Mouse (Mus musculus) G1E (cell line): ENCODE measurements around the gene Gm5767. TPM values are rescaled to one million over a fixed set of nuclear protein-coding genes. Genes with fewer than 3 reads are reported as not detected.

ENCODE experiments used
- ATAC-seq: 2 replicates; pipeline ENCODE4 v1.8.0; 2016; ENCODE audit warnings: mild to moderate bottlenecking; ENCODE audit not compliant: insufficient number of reproducible peaks, poor library complexity, low FRiP score, severe bottlenecking; ENCODE audit errors: extremely low read depth
- DNase-seq: peaks from one replicate; pipeline ENCODE4 v3.0.0; 2012; ENCODE audit warnings: low spot score
- H3K27me3 ChIP-seq: 2 replicates; pipeline ENCODE4 v1.6.1; 2012; ENCODE audit warnings: mild to moderate bottlenecking, low read length, inconsistent platforms; ENCODE audit not compliant: insufficient read depth
- H3K36me3 ChIP-seq: replicated peaks from 2 replicates; pipeline ENCODE3; 2012; ENCODE audit warnings: mild to moderate bottlenecking, inconsistent platforms
- H3K4me1 ChIP-seq: 2 replicates; pipeline ENCODE4 v1.6.1; 2012; ENCODE audit warnings: low read depth, low read length, inconsistent platforms, mixed read lengths; ENCODE audit not compliant: insufficient read depth
- H3K4me3 ChIP-seq: 2 replicates; pipeline ENCODE4 v1.5.1; 2012; ENCODE audit warnings: low read depth, mild to moderate bottlenecking, inconsistent platforms, low read length, moderate library complexity, mixed read lengths
- H3K9me3 ChIP-seq: replicated peaks from 2 replicates; pipeline ENCODE4 v1.6.1; 2012; ENCODE audit warnings: inconsistent platforms
- CTCF ChIP-seq: IDR thresholded peaks from 2 replicates; pipeline ENCODE4 v1.5.1; 2012; ENCODE audit warnings: low read depth, low read length, inconsistent platforms, mixed read lengths
- GATA1 ChIP-seq: IDR thresholded peaks from 2 replicates; pipeline ENCODE4 v1.6.1; 2012; ENCODE audit warnings: borderline replicate concordance, low read length, inconsistent platforms, mixed read lengths
- GATA2 ChIP-seq: IDR thresholded peaks from 2 replicates; pipeline ENCODE4 v1.6.1; 2012; ENCODE audit warnings: low read depth, low read length, inconsistent platforms, borderline replicate concordance
- POLR2AphosphoS5 ChIP-seq: IDR thresholded peaks from 2 replicates; pipeline ENCODE4 v1.6.1; 2012; ENCODE audit warnings: low read depth, low read length, inconsistent platforms; ENCODE audit not compliant: insufficient replicate concordance
- TAL1 ChIP-seq: conservative IDR thresholded peaks from 2 replicates; pipeline ENCODE4 v1.6.1; 2012; ENCODE audit warnings: low read depth, low read length, inconsistent platforms, mixed read lengths
- polyA plus RNA-seq: library from polyadenylated mRNA; stranded (reverse); fragments of >175 nt; gene quantifications from 2 replicates; pipeline ENCODE4 v1.2.3, GENCODE M21; 2012
- total RNA-seq, 2 experiments: library from RNA; stranded (forward) in 1 of 2; stranded (reverse) in 1 of 2; fragments of 200-1000 nt in 1 of 2; fragments of >200 nt in 1 of 2; fragmentation: Nextera tagmentation in 1 of 2; gene quantifications; 2 replicates each; pipeline ENCODE4 v1.2.3; 2014 to 2017

The Gm5767 gene
- total and polyA plus RNA-seq, 3 experiments, result not detected

GRCm38 (mm10) chr16:8643855-8644254 is 36.7 kb upstream of the Gm5767 start:
- H3K9me3 ChIP-seq, result no peaks in the 10 kb centered on the region
- DNase-seq (peak; percentile 41), ATAC-seq (peak; percentile 73; the same call in 1 of the 2 replicates)
- peaks cover 97% of the 10 kb centered on the region for H3K36me3 ChIP-seq
- no peak overlapping the region for H3K4me3 ChIP-seq
- peaks cover 21% of the 10 kb centered on the region for H3K4me1 ChIP-seq
- TF ChIP-seq TAL1, result no peak
- TF ChIP-seq GATA1, result no peak
- no peak for TF ChIP-seq POLR2AphosphoS5
- TF ChIP-seq CTCF, result peak; percentile 91
- no peak for TF ChIP-seq GATA2
- no peaks in the 10 kb centered on the region for H3K27me3 ChIP-seq

DNA sequence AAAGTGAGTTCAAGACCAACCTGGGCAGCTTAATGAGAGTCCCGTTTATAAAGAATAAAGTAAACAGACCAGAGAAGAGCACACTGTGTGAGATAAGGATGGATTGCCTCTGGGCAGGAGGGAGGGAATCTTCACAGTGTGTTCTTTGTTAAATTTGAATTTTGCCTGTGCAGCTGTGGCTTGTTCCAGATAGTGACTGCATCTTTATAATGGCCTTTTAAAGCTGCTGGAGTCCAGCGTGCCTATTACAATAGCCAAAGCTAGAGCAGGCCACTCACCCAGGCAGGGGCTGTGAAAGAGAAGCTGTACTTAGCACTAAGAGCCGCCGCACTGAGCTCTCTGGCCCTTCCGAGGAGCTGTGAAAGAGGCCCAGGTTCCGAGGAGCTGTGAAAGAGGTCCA is 35.0 kb upstream of the Gm5767 start:
- H3K4me3 ChIP-seq, result no peak overlapping the region
- H3K4me1 ChIP-seq, result peaks cover 5% of the 10 kb centered on the region; the same call in 1 of the 2 replicates
- ATAC-seq, result no peak
- peaks cover 100% of the 10 kb centered on the region for H3K36me3 ChIP-seq
- no peaks in the 10 kb centered on the region for H3K27me3 ChIP-seq
- no peaks in the 10 kb centered on the region for H3K9me3 ChIP-seq
- TF ChIP-seq CTCF, result no peak
- TF ChIP-seq TAL1, result no peak
- TF ChIP-seq POLR2AphosphoS5, result no peak
- TF ChIP-seq GATA1, result no peak
- no peak for TF ChIP-seq GATA2
- DNase-seq, result no peak

DNA sequence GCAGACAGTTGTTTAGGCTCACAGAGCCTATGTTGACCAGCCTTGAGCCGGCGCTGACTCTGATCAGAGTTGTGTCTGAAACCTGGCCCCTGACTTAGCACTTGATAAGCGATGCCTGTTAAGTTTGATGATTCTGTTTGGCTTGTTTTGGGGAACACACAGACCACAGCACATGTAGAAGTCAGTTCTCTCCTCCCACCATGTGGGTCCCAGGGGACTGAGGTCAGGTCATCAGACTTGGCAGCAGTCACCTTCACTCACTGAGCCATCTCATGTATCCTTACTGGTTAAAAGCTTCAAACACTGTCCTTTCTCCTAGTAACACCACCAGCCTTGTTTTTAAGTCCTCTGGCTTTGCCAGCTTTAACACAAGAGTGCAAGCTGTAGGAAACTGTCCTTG is 30.6 kb upstream of the Gm5767 start:
- no peaks in the 10 kb centered on the region for H3K27me3 ChIP-seq
- TF ChIP-seq TAL1 (no peak), CTCF (no peak), GATA1 (no peak), POLR2AphosphoS5 (no peak), GATA2 (no peak)
- no peak overlapping the region for H3K4me3 ChIP-seq
- H3K9me3 ChIP-seq, result no peaks in the 10 kb centered on the region
- peaks cover 100% of the 10 kb centered on the region for H3K36me3 ChIP-seq
- peaks cover 7% of the 10 kb centered on the region for H3K4me1 ChIP-seq
- ATAC-seq (no peak), DNase-seq (no peak)

DNA sequence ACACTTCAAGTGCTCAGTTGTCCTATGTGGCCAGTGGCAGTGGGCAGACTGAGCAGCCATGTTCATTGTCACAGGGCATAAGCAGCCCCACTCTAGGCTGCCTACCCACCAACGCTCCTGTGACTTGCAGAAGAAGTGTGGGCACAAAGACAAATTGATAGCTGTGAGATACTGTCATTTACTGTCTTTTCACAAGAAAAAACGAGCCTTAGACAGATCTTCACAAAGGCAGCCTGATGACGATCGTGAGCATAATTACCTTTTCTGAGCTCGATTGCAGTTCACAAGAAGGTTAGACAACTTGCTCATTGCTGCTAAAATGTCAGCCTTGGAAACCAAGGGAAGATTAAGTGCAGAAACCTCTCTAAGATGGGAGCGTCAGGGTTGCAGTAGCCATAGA is 25.5 kb upstream of the Gm5767 start:
- TF ChIP-seq GATA1 (no peak), GATA2 (no peak), POLR2AphosphoS5 (no peak), TAL1 (no peak), CTCF (no peak)
- ATAC-seq, result no peak
- no peak for DNase-seq

GRCm38 (mm10) chr16:8655599-8655998 is 25.0 kb upstream of the Gm5767 start:
- Histone ChIP-seq H3K36me3 (peaks cover 98% of the 10 kb centered on the region), H3K9me3 (no peaks in the 10 kb centered on the region), H3K4me1 (peaks cover 27% of the 10 kb centered on the region), H3K27me3 (no peaks in the 10 kb centered on the region), H3K4me3 (no peak overlapping the region)
- no peak for DNase-seq
- ATAC-seq, result peak; percentile 47; the same call in 1 of the 2 replicates
- TF ChIP-seq GATA1 (no peak), CTCF (no peak), POLR2AphosphoS5 (no peak), GATA2 (no peak), TAL1 (no peak)

More for the DNA sequence above, 25.5 kb upstream of the Gm5767 start:
- Histone ChIP-seq H3K27me3 (no peaks in the 10 kb centered on the region), H3K4me3 (no peak overlapping the region), H3K36me3 (peaks cover 98% of the 10 kb centered on the region), H3K4me1 (peaks cover 23% of the 10 kb centered on the region), H3K9me3 (no peaks in the 10 kb centered on the region)

- H3K4me3 ChIP-seq, result no peak overlapping the region
- TF ChIP-seq GATA2 (no peak), GATA1 (no peak), POLR2AphosphoS5 (no peak), TAL1 (no peak), CTCF (no peak)
- no peaks in the 10 kb centered on the region for H3K9me3 ChIP-seq
- no peaks in the 10 kb centered on the region for H3K27me3 ChIP-seq
- DNase-seq (no peak), ATAC-seq (no peak)
- peaks cover 33% of the 10 kb centered on the region for H3K4me1 ChIP-seq
- H3K36me3 ChIP-seq, result peaks cover 96% of the 10 kb centered on the region
Observed at GRCm38 (mm10) chr16:8656256-8656655, 24.3 kb upstream of the Gm5767 start.

DNA sequence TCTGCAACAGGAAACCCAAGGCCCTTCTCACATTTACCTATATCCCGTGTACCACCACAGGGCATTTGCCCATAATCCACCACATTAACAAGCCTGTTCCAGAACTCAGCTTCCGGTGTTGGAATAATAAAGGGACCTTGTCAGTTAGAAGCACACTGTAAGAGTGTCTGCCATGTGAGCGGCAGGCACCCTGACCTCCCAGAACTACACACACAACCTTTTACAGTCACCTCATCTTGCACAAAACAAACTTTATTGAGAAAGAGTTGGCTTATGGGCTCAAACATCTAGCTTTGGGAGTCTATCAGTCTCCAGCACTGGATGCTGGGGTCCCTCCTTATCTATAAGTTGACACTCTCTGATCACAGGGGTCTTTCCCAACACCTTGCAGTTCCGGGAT is 22.2 kb upstream of the Gm5767 start:
- no peaks in the 10 kb centered on the region for H3K27me3 ChIP-seq
- no peak overlapping the region for H3K4me3 ChIP-seq
- ATAC-seq, result no peak
- peaks cover 36% of the 10 kb centered on the region for H3K4me1 ChIP-seq
- no peak for DNase-seq
- peaks cover 96% of the 10 kb centered on the region for H3K36me3 ChIP-seq
- no peaks in the 10 kb centered on the region for H3K9me3 ChIP-seq
- TF ChIP-seq CTCF (no peak), POLR2AphosphoS5 (no peak), GATA2 (no peak), GATA1 (no peak), TAL1 (no peak)

DNA sequence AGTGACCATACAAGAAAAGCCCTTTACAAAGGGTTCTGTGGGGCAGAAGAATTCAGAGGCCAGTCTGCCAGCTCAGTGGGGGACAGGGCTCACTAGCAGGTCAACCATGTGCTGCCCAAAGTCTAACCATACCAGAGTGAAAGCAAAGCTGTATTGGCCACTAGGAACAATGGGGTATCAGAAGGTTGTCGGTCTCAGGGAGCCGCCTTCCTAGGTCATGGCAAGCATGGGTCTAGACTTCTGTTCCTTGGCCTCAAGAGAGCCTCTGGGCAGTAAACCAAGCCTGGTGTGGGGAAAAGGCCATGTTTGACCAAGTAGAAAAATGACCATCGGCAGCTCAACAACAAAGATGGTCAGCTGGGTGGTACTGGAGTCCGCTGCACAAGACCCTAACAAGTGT is 21.8 kb upstream of the Gm5767 start:
- Histone ChIP-seq H3K27me3 (no peaks in the 10 kb centered on the region), H3K4me3 (no peak overlapping the region), H3K9me3 (no peaks in the 10 kb centered on the region), H3K36me3 (peaks cover 96% of the 10 kb centered on the region), H3K4me1 (peaks cover 35% of the 10 kb centered on the region)
- TF ChIP-seq POLR2AphosphoS5 (peak; percentile 27; the same call in 1 of the 2 replicates), CTCF (no peak)
- no peak for ATAC-seq
- no peak for DNase-seq
